Mouse (Mus musculus) stomach, postnatal 0 days (tissue): Measurements from ENCODE around the gene Eva1b.

Experiments used
- CTCF ChIP-seq: IDR thresholded peaks from 2 replicates; pipeline ENCODE4 v1.5.1; 2016; ENCODE audit warnings: antibody characterized with exemption, low read depth, mild to moderate bottlenecking, moderate library complexity
- EP300 ChIP-seq: optimal IDR thresholded peaks from 2 replicates; pipeline ENCODE3; 2016; ENCODE audit warnings: antibody characterized with exemption

DNA sequence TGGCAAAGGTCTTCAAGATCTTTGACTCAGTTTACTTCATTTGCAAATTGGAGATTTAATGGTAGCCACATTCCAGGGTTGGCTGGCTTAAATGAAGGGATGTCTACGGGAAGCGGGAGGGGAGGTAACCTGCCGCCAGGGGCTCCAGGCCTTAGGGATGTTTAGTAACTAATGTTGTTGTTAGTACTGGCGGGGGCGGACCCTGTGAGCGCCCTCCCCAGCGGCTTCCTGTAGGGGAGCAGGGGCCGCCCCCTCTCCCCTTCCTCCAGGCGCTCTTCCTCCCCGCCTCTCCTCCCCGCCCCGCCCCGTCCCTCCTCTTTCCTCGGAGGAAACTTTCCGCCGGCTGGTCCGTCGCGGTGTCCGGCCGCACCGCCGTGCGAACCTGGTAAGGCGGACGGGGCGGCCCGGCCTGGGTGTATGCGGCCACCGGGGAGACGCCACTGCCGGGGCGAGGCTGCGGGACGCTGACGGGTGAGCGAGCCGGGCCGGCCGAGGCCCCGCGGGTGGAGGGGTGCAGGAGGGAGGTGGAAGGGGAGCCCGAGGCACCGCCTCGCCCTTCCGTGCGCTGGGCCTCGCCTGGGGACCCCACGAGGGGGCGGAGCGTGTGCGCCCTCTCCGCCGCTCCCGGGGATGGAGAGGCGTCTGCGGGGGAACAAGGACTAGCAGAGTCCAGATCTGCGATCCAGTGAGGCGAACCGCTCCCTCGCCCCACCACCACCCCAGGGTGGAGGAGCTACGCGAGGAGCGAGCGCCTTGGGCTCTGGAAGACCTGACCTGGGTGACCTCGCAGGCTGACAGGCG, 817 bp downstream of the Eva1b start:
- TF ChIP-seq EP300 (peak; percentile 39), CTCF (peak; percentile 15; the same call in 1 of the 2 replicates)
